Mouse (Mus musculus): ENCODE data around the gene Dpy19l3. TPM values are rescaled to one million over a fixed set of nuclear protein-coding genes. Genes with fewer than 3 reads are reported as not detected.

Gene Dpy19l3
- total and polyA plus RNA-seq, 3 experiments = 2.2 to 4.8 (median 2.6) TPM

- Histone ChIP-seq H3K4me1 (ENCODE audit: control insufficient read depth, insufficient read depth, low read length) (no peaks in the 10 kb centered on the region), H3K27me3 (ENCODE audit: control insufficient read depth, insufficient read depth, low read length) (no peaks in the 10 kb centered on the region), H3K4me3 (no peak overlapping the region), H3K79me2 (replicated peaks; ENCODE audit: control insufficient read depth, insufficient read depth, low read length) (no peaks in the 10 kb centered on the region), H3K27ac (no peak overlapping the region), H3K36me3 (ENCODE audit: control insufficient read depth, insufficient read depth, low read length) (no peaks in the 10 kb centered on the region), H3K9ac (ENCODE audit: low read depth, low read length) (no peak overlapping the region)
- intact Hi-C loops (cut with DNase I) = loop anchor here (5.0 kb wide), 1 partner anchor 61 kb away; the partner anchor contains the start of genes Ankrd27 and Rgs9bp
- no peak for DNase-seq
- 64% methylated on average over 9 of the region's 9 CpGs for WGBS
- TF ChIP-seq POLR2A (IDR thresholded peaks at IDR 0.05; ENCODE audit: insufficient read depth, low read depth, low read length) (no peak), CTCF (IDR thresholded peaks at IDR 0.05) (no peak), EP300 (IDR thresholded peaks at IDR 0.05; ENCODE audit: insufficient read depth, low read depth, low read length) (no peak)
These were observed 105.8 kb downstream of the Dpy19l3 start for GRCm38 (mm10) chr7:35648239-35649069.

- under 1% methylated on average over 64 of the region's 64 CpGs for WGBS
- H3K36me3 ChIP-seq (ENCODE audit: control insufficient read depth, insufficient read depth, low read length) = no peaks in the 10 kb centered on the region
- no peaks in the 10 kb centered on the region for H3K4me1 ChIP-seq (ENCODE audit: control insufficient read depth, insufficient read depth, low read length)
- H3K79me2 ChIP-seq (replicated peaks; ENCODE audit: control insufficient read depth, insufficient read depth, low read length) = no peaks in the 10 kb centered on the region
- H3K27me3 ChIP-seq (ENCODE audit: control insufficient read depth, insufficient read depth, low read length) = no peaks in the 10 kb centered on the region
- DNase-seq = peak; percentile 97 to 99
- H3K4me3 ChIP-seq = peak within 1 kb of the TSS; percentile 62
- intact Hi-C loops (cut with DNase I) = loop anchor here (5.0 kb wide), 1 partner anchor 60 kb away; the partner anchor contains the start of genes Ankrd27 and Rgs9bp
- peak within 1 kb of the TSS; percentile 81 for H3K27ac ChIP-seq
- peak within 1 kb of the TSS; percentile 90 for H3K9ac ChIP-seq (ENCODE audit: low read depth, low read length)
- TF ChIP-seq EP300 (IDR thresholded peaks at IDR 0.05; ENCODE audit: insufficient read depth, low read depth, low read length) = no peak
- TF ChIP-seq POLR2A (IDR thresholded peaks at IDR 0.05; ENCODE audit: insufficient read depth, low read depth, low read length) = peak; percentile 70
- TF ChIP-seq CTCF (IDR thresholded peaks at IDR 0.05) = 0 out of 2 replicates have a peak, but pooled peaks have one; percentile 5
These were observed 107.1 kb downstream of the Dpy19l3 start, which contains the start of gene Pdcd5 for GRCm38 (mm10) chr7:35647101-35647698. Pdcd5 (minus strand) TSS chr7:35647521.

GRCm38 (mm10) chr7:35646317-35647081 is 107.8 kb downstream of the Dpy19l3 start:
- Histone ChIP-seq H3K27ac (peak overlapping the region; percentile 81), H3K9ac (ENCODE audit: low read depth, low read length) (peak overlapping the region; percentile 90), H3K4me1 (ENCODE audit: control insufficient read depth, insufficient read depth, low read length) (no peaks in the 10 kb centered on the region), H3K4me3 (peak overlapping the region; percentile 62), H3K27me3 (ENCODE audit: control insufficient read depth, insufficient read depth, low read length) (no peaks in the 10 kb centered on the region), H3K36me3 (ENCODE audit: control insufficient read depth, insufficient read depth, low read length) (no peaks in the 10 kb centered on the region), H3K79me2 (replicated peaks; ENCODE audit: control insufficient read depth, insufficient read depth, low read length) (no peaks in the 10 kb centered on the region)
- WGBS = 8% methylated on average over 34 of the region's 34 CpGs
- peak in 1 of 2 experiments; percentile 39 for DNase-seq
- TF ChIP-seq CTCF (IDR thresholded peaks at IDR 0.05) (no peak), POLR2A (IDR thresholded peaks at IDR 0.05; ENCODE audit: insufficient read depth, low read depth, low read length) (no peak), EP300 (IDR thresholded peaks at IDR 0.05; ENCODE audit: insufficient read depth, low read depth, low read length) (no peak)
- intact Hi-C loops (cut with DNase I) = loop anchor here (5.0 kb wide), 1 partner anchor 59 kb away; the partner anchor contains the start of genes Ankrd27 and Rgs9bp

- intact Hi-C loops (cut with DNase I) = no loop called here
- Histone ChIP-seq H3K27me3 (ENCODE audit: control insufficient read depth, insufficient read depth, low read length) (no peaks in the 10 kb centered on the region), H3K4me1 (ENCODE audit: control insufficient read depth, insufficient read depth, low read length) (no peaks in the 10 kb centered on the region), H3K9ac (ENCODE audit: low read depth, low read length) (no peak overlapping the region), H3K4me3 (no peak overlapping the region), H3K36me3 (ENCODE audit: control insufficient read depth, insufficient read depth, low read length) (no peaks in the 10 kb centered on the region), H3K79me2 (replicated peaks; ENCODE audit: control insufficient read depth, insufficient read depth, low read length) (no peaks in the 10 kb centered on the region), H3K27ac (no peak overlapping the region)
- TF ChIP-seq EP300 (IDR thresholded peaks at IDR 0.05; ENCODE audit: insufficient read depth, low read depth, low read length) = no peak
- WGBS = 32% methylated on average over 6 of the region's 6 CpGs
- DNase-seq = no peak
These were observed 114.2 kb downstream of the Dpy19l3 start for GRCm38 (mm10) chr7:35640072-35640471.

- Histone ChIP-seq H3K4me1 (ENCODE audit: control insufficient read depth, insufficient read depth, low read length) (no peaks in the 10 kb centered on the region), H3K36me3 (ENCODE audit: control insufficient read depth, insufficient read depth, low read length) (no peaks in the 10 kb centered on the region), H3K27ac (no peak overlapping the region), H3K4me3 (no peak overlapping the region), H3K27me3 (ENCODE audit: control insufficient read depth, insufficient read depth, low read length) (no peaks in the 10 kb centered on the region), H3K79me2 (replicated peaks; ENCODE audit: control insufficient read depth, insufficient read depth, low read length) (no peaks in the 10 kb centered on the region), H3K9ac (ENCODE audit: low read depth, low read length) (no peak overlapping the region)
- DNase-seq = no peak
- WGBS = 96% methylated on average over 9 of the region's 9 CpGs
- intact Hi-C loops (cut with DNase I) = loop anchor here (2.0 kb wide), 1 partner anchor 90 kb away; no protein-coding TSS in a partner anchor
- TF ChIP-seq EP300 (IDR thresholded peaks at IDR 0.05; ENCODE audit: insufficient read depth, low read depth, low read length) (no peak), CTCF (IDR thresholded peaks at IDR 0.05) (no peak), POLR2A (IDR thresholded peaks at IDR 0.05; ENCODE audit: insufficient read depth, low read depth, low read length) (no peak)
These were observed 117.4 kb downstream of the Dpy19l3 start for GRCm38 (mm10) chr7:35636874-35637273.
